Mouse (Mus musculus) small intestine, adult 2 months (tissue): Measurements from ENCODE around the gene Eif4h.

ENCODE experiments used
- CTCF ChIP-seq: fragments of 200-500 bp; IDR thresholded peaks from 2 replicates; pipeline ENCODE4 v1.5.1; 2012; ENCODE audit warnings: low read depth, mild to moderate bottlenecking, control low read depth, inconsistent platforms, low read length, moderate library complexity, mixed read lengths; ENCODE audit not compliant: insufficient replicate concordance, insufficient read length; ENCODE audit errors: extremely low read depth
- POLR2A ChIP-seq: fragments of 200-500 bp; IDR thresholded peaks from 2 replicates; pipeline ENCODE4 v1.6.1; 2012; ENCODE audit warnings: low read depth, mild to moderate bottlenecking, control low read depth, inconsistent platforms, low read length, moderate library complexity

- no peak for TF ChIP-seq CTCF
- no peak for TF ChIP-seq POLR2A
These were observed 5.4 kb upstream of the Eif4h start for GRCm38 (mm10) chr5:134644643-134645118.
